Mouse (Mus musculus) kidney, embryonic 15.5 days (tissue): ENCODE data around the gene Foxo6. TPM values are rescaled to one million over a fixed set of nuclear protein-coding genes. Genes with fewer than 3 reads are reported as not detected.

Source experiments
- ATAC-seq: fragments of 200-750 bp; cut with Nextera tagmentation; replicated peaks from 2 replicates; pipeline ENCODE4 v1.8.0; 2017; ENCODE audit warnings: moderate TSS enrichment; ENCODE audit not compliant: low FRiP score
- H3K27ac ChIP-seq: fragments of 300-500 bp; sonication (generic); 2 replicates; pipeline ENCODE4 v1.5.1; 2015; ENCODE audit warnings: mild to moderate bottlenecking, inconsistent platforms
- H3K27me3 ChIP-seq: fragments of 300-500 bp; sonication (generic); 2 replicates; pipeline ENCODE4 v1.6.1; 2015; ENCODE audit warnings: inconsistent platforms
- H3K36me3 ChIP-seq: fragments of 300-500 bp; sonication (generic); 2 replicates; pipeline ENCODE4 v1.6.1; 2015; ENCODE audit warnings: inconsistent platforms
- H3K4me1 ChIP-seq: fragments of 300-500 bp; sonication (generic); 2 replicates; pipeline ENCODE4 v1.6.1; 2015; ENCODE audit warnings: inconsistent platforms
- H3K4me2 ChIP-seq: fragments of 300-500 bp; sonication (generic); 2 replicates; pipeline ENCODE4 v1.6.1; 2015; ENCODE audit warnings: moderate library complexity, mild to moderate bottlenecking, inconsistent platforms
- H3K4me3 ChIP-seq: fragments of 300-500 bp; sonication (generic); replicated peaks from 2 replicates; pipeline ENCODE4 v1.5.1; 2015; ENCODE audit warnings: mild to moderate bottlenecking, inconsistent platforms
- H3K9ac ChIP-seq: fragments of 300-500 bp; sonication (generic); 2 replicates; pipeline ENCODE4 v1.6.1; 2015; ENCODE audit warnings: mild to moderate bottlenecking, inconsistent platforms
- H3K9me3 ChIP-seq: fragments of 300-500 bp; sonication (generic); replicated peaks from 2 replicates; pipeline ENCODE4 v1.6.1; 2016; ENCODE audit warnings: inconsistent platforms
- WGBS: fragments of 180-500 bp; shearing (Covaris S2); methylation state at CpG from one replicate; pipeline ENCODE4 v1.1.7; 2015; ENCODE audit warnings: mixed read lengths; 5-methylcytosine and 5-hydroxymethylcytosine counted together
- polyA plus RNA-seq: library from polyadenylated mRNA; unstranded; fragments of >200 nt; fragmentation: Nextera tagmentation; extraction: Ambion mirVana; gene quantifications from 2 replicates; pipeline ENCODE4 v1.2.1, GENCODE M21; 2015

The Foxo6 gene
- polyA plus RNA-seq, 1 experiment from 2014 or later: 0.13 TPM

- Histone ChIP-seq H3K9ac (no peak overlapping the region), H3K36me3 (no peaks in the 10 kb centered on the region), H3K9me3 (no peaks in the 10 kb centered on the region), H3K27me3 (no peaks in the 10 kb centered on the region), H3K4me1 (no peaks in the 10 kb centered on the region), H3K27ac (no peak overlapping the region), H3K4me2 (no peak overlapping the region), H3K4me3 (no peak overlapping the region)
- WGBS: 25% methylated on average over 3 of the region's 3 CpGs
- no peak for ATAC-seq
Measured at GRCm38 (mm10) chr4:120314571-120314970, 27.4 kb upstream of the Foxo6 start.

DNA sequence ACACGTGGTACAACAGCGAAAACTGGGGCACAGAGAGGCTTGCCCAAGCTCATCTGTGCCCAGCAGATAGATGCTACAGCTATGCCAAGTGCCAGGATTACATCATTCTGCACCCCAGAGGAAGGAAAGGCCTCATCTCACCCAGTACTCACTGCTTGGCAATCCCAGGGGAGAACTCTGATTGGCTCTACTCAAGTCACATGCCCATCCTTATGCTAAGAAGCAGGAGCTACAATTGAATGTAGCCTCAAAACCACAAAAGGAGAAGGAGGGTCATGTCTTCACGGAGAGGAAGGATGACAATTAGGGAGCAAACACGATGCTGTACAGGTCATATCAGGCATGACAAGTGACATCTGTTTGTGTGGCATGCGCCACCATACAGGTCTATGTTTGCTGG is 26.2 kb upstream of the Foxo6 start:
- no peak overlapping the region for H3K4me2 ChIP-seq
- no peaks in the 10 kb centered on the region for H3K36me3 ChIP-seq
- no peak overlapping the region for H3K4me3 ChIP-seq
- WGBS: 79% methylated on average over 5 of the region's 5 CpGs
- H3K9me3 ChIP-seq: no peaks in the 10 kb centered on the region
- no peak for ATAC-seq
- no peak overlapping the region for H3K27ac ChIP-seq
- no peaks in the 10 kb centered on the region for H3K4me1 ChIP-seq
- H3K27me3 ChIP-seq: no peaks in the 10 kb centered on the region
- no peak overlapping the region for H3K9ac ChIP-seq

DNA sequence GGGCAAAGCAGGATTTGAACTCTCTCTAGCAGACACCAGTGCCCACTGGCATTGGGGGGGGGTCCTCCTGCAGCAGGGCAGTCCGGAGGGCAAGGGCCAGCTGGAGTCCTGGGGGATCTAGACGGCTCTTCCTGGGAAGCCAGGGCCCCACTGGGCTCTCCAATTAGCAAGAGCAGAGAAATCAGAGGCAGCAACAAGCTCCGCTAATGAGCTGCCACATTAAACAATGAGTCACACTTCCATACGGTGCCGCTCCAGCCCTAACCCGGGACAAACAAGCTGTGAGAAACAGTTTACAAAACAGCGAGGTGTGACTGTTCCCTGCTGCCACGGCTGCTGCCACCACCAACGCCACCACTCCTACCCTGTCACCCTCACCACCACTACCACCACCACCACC is 17.4 kb upstream of the Foxo6 start:
- Histone ChIP-seq H3K27ac (no peak overlapping the region), H3K4me1 (no peaks in the 10 kb centered on the region), H3K27me3 (peaks cover 6% of the 10 kb centered on the region; the same call in 1 of the 2 replicates), H3K4me2 (no peak overlapping the region), H3K9ac (no peak overlapping the region), H3K36me3 (no peaks in the 10 kb centered on the region), H3K9me3 (no peaks in the 10 kb centered on the region), H3K4me3 (no peak overlapping the region)
- WGBS: 9% methylated on average over 9 of the region's 9 CpGs
- ATAC-seq: no peak

DNA sequence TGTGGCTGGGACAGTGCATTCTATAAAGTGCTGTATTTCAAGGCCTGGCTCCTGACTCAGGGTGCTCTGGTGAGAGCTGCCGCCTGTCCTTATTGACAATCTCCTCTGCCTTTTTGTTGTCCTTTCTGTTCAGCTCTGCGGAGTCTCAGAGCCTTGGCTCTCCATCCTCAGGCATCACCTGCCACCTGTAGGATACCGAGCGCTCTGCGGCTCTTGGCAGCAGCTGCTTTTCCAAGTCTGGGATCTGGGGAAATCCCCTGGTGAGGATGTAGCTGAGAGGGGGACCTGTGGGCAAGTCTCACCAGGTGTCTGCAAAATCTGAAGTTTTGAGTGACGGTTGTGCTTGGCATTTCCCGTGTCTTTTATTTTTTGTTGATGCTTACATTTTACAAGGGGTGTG is 12.1 kb upstream of the Foxo6 start:
- H3K36me3 ChIP-seq: no peaks in the 10 kb centered on the region
- H3K4me2 ChIP-seq: no peak overlapping the region
- no peaks in the 10 kb centered on the region for H3K9me3 ChIP-seq
- peaks cover 6% of the 10 kb centered on the region for H3K27me3 ChIP-seq
- WGBS: 59% methylated on average over 7 of the region's 7 CpGs
- no peak overlapping the region for H3K4me3 ChIP-seq
- ATAC-seq: no peak
- no peak overlapping the region for H3K9ac ChIP-seq
- H3K4me1 ChIP-seq: no peaks in the 10 kb centered on the region
- H3K27ac ChIP-seq: no peak overlapping the region

DNA sequence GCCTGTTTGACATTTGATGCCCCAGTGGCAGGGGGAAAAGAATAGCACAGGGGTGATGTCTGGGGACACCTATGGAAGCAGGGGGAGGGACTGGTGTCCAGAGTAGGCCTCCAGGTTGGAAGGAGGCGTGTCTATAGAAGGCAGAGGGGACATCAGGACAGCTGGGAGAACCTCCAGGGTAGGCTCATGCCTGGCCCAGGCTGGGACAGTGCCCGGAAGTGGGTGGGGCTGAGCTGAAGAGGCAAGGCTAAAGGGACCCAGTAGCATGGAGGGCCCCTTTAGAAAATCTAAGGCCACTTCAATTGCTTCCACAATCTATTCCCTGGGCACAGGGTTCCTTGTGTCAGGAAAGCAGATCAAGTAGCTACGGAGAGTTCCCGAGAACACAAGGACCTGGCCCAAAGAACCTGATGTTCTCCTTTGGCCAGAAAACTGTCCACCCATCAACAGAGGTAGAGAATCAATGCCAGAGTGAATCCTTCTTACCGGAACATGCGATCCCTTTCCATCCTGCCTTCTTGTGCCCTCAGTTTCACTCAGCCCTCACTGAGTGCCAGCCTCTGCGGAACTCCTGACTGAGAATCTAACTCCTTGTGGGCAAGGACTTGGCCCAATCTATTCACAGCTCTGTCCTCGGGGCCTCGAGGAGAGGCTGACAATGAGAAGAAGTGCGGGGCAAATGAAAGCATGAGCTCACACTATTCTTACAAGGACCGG is 4.1 kb upstream of the Foxo6 start:
- Histone ChIP-seq H3K27ac (no peak overlapping the region), H3K9ac (no peak overlapping the region), H3K36me3 (no peaks in the 10 kb centered on the region), H3K27me3 (peaks cover 28% of the 10 kb centered on the region), H3K4me2 (no peak overlapping the region), H3K4me3 (no peak overlapping the region), H3K9me3 (no peaks in the 10 kb centered on the region), H3K4me1 (peaks cover 32% of the 10 kb centered on the region)
- 80% methylated on average over 11 of the region's 11 CpGs for WGBS
- no peak for ATAC-seq

GRCm38 (mm10) chr4:120290486-120290885 is 3.3 kb upstream of the Foxo6 start:
- Histone ChIP-seq H3K27me3 (peaks cover 35% of the 10 kb centered on the region), H3K27ac (no peak overlapping the region)
- 48% methylated on average over 5 of the region's 5 CpGs for WGBS

DNA sequence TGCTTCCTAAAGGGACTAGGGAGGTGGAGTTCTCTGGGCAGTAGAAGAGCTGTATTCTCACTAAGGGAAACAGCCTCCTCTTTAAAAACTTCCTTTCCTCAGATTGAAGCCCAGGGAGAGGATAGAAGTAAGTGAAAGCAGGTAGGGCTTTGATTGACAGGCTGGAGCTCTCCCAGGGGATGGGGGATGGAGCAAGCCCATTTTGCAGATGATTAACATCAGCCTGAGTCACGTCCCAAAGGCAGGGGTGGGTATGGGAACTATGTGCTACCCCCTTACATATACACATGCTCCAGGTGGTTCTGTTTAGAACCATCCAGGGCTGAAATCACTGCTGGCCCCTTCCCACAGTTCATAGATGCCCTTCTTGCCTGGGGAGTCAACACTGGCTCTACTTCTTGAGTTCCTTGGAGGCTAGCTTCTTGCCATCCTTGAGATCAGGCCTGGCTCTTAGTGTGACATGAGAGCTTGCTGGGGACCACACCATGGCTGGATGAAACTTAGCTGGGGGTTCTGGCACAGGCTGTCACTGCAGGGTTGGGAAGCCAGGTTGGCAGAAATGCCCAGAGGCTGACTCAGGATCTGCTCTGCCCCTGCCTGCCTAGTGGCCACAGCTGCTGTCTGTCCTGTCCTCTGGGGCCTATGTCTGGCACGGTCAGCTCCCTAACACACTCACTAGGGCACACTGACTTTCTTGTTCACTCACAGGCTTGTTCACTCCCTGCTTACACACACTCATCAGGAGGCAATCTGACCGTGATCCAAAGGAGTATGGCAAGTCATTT is 2.2 kb upstream of the Foxo6 start:
- WGBS: 48% methylated on average over 3 of the region's 3 CpGs
- no peak for ATAC-seq

More at GRCm38 (mm10) chr4:120290486-120290885, 3.3 kb upstream of the Foxo6 start:
- no peak overlapping the region for H3K4me3 ChIP-seq
- H3K9me3 ChIP-seq: no peaks in the 10 kb centered on the region
- peaks cover 37% of the 10 kb centered on the region for H3K4me1 ChIP-seq
- H3K9ac ChIP-seq: no peak overlapping the region
- no peaks in the 10 kb centered on the region for H3K36me3 ChIP-seq
- ATAC-seq: no peak
- no peak overlapping the region for H3K4me2 ChIP-seq

DNA sequence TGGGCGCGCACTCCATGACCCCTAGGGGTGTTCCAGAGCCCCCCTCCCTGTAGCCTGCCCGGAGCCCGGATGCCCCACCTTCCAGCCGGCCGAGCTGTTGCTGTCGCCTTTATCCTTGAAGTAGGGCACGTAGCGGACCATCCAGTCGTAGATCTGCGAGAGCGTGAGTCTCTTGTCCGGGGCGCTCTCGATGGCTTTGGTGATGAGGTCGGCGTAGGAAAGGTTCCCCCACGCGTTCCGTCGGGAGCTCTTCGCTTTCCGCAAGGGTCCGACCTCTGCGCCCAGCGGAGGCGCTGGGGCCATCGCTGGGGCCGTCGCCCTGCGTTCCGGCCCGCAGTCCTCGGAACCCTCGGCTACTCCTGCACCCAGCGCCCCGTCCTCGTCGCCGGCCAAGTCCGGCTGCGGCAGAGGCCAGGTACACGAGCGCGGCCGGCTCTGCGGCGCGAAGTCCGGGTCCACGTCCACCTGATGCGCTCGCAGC is 348 bp downstream of the Foxo6 start:
- peaks cover 53% of the 10 kb centered on the region for H3K4me1 ChIP-seq
- H3K27ac ChIP-seq: no peak overlapping the region
- no peaks in the 10 kb centered on the region for H3K9me3 ChIP-seq
- under 1% methylated on average over 53 of the region's 53 CpGs for WGBS
- H3K27me3 ChIP-seq: peaks cover 71% of the 10 kb centered on the region
- peak overlapping the region; percentile 66 for H3K4me3 ChIP-seq
- H3K9ac ChIP-seq: peak overlapping the region; percentile 65
- no peaks in the 10 kb centered on the region for H3K36me3 ChIP-seq
- ATAC-seq: no peak; the same call in 1 of the 2 replicates
- peak overlapping the region; percentile 100 for H3K4me2 ChIP-seq

More for the DNA sequence above, 2.2 kb upstream of the Foxo6 start:
- H3K9ac ChIP-seq: no peak overlapping the region
- no peaks in the 10 kb centered on the region for H3K36me3 ChIP-seq
- no peak overlapping the region for H3K4me2 ChIP-seq
- H3K9me3 ChIP-seq: no peaks in the 10 kb centered on the region
- no peak overlapping the region for H3K27ac ChIP-seq
- H3K4me3 ChIP-seq: no peak overlapping the region
- peaks cover 47% of the 10 kb centered on the region for H3K27me3 ChIP-seq
- H3K4me1 ChIP-seq: peaks cover 37% of the 10 kb centered on the region

GRCm38 (mm10) chr4:120285730-120286129 is 1.4 kb downstream of the Foxo6 start:
- H3K4me3 ChIP-seq: peak overlapping the region; percentile 66
- ATAC-seq: no peak
- peaks cover 53% of the 10 kb centered on the region for H3K4me1 ChIP-seq
- WGBS: 69% methylated on average over 1 of the region's 1 CpGs
- H3K4me2 ChIP-seq: no peak overlapping the region; the same call in 1 of the 2 replicates
- H3K27me3 ChIP-seq: peaks cover 79% of the 10 kb centered on the region
- no peak overlapping the region for H3K9ac ChIP-seq
- no peaks in the 10 kb centered on the region for H3K36me3 ChIP-seq
- H3K27ac ChIP-seq: no peak overlapping the region
- no peaks in the 10 kb centered on the region for H3K9me3 ChIP-seq

GRCm38 (mm10) chr4:120285223-120285622 is 1.9 kb downstream of the Foxo6 start:
- no peak for ATAC-seq
- Histone ChIP-seq H3K4me3 (no peak overlapping the region), H3K36me3 (no peaks in the 10 kb centered on the region), H3K9me3 (no peaks in the 10 kb centered on the region), H3K27me3 (peaks cover 84% of the 10 kb centered on the region), H3K4me1 (peaks cover 49% of the 10 kb centered on the region), H3K9ac (no peak overlapping the region), H3K4me2 (no peak overlapping the region), H3K27ac (no peak overlapping the region)
- 58% methylated on average over 3 of the region's 3 CpGs for WGBS

DNA sequence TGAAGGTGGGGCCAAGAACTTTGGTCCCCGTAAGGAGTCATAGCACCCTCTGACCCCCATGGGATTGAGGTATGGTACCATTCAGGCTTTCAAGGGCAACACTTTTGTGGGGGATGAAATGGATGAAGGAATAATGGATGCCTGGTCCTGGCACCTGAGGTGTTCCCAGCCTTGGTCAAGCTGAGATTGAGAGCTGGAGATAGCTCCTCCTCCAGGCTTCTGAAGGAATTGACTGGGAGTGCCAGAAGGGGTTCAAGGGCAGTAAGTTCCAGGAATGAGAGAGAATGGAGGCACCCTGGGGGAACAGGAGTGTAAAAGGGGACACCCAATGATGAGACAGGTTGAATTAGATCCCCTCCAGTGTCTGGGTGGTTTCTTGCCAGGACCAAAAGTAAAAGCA is 3.0 kb downstream of the Foxo6 start:
- no peaks in the 10 kb centered on the region for H3K9me3 ChIP-seq
- WGBS: 89% methylated on average over 1 of the region's 1 CpGs
- H3K27me3 ChIP-seq: peaks cover 90% of the 10 kb centered on the region
- no peak overlapping the region for H3K27ac ChIP-seq
- H3K4me1 ChIP-seq: peaks cover 40% of the 10 kb centered on the region
- H3K36me3 ChIP-seq: no peaks in the 10 kb centered on the region
- no peak overlapping the region for H3K4me3 ChIP-seq
- H3K4me2 ChIP-seq: no peak overlapping the region
- ATAC-seq: no peak
- no peak overlapping the region for H3K9ac ChIP-seq

GRCm38 (mm10) chr4:120283141-120283540 is 4.0 kb downstream of the Foxo6 start:
- no peaks in the 10 kb centered on the region for H3K36me3 ChIP-seq
- H3K9ac ChIP-seq: peak overlapping the region; percentile 51; the same call in 1 of the 2 replicates
- peaks cover 37% of the 10 kb centered on the region for H3K4me1 ChIP-seq
- peak overlapping the region; percentile 51 for H3K4me3 ChIP-seq
- peak overlapping the region; percentile 97 for H3K4me2 ChIP-seq
- peaks cover 88% of the 10 kb centered on the region for H3K27me3 ChIP-seq
- H3K27ac ChIP-seq: no peak overlapping the region
- peak; percentile 73 for ATAC-seq
- no peaks in the 10 kb centered on the region for H3K9me3 ChIP-seq
- WGBS: 9% methylated on average over 6 of the region's 6 CpGs
